Mouse (Mus musculus) myocyte (in vitro differentiated cells): Measurements from ENCODE around the gene Flt3.

Experiments used
- CEBPB ChIP-seq: IDR thresholded peaks from 2 replicates; pipeline ENCODE4 v1.6.1; 2011; ENCODE audit warnings: mild to moderate bottlenecking, moderate library complexity; ENCODE audit not compliant: poor library complexity, insufficient read depth, severe bottlenecking
- E2F4 ChIP-seq: IDR thresholded peaks from one replicate; pipeline ENCODE4 v1.6.1; 2011; ENCODE audit warnings: mild to moderate bottlenecking, control low read depth, moderate library complexity; ENCODE audit not compliant: insufficient read depth
- MAX ChIP-seq: IDR thresholded peaks from one replicate; pipeline ENCODE4 v1.6.1; 2011; ENCODE audit warnings: low read depth, mild to moderate bottlenecking, control low read depth
- MYOD1 ChIP-seq, 3 experiments: IDR thresholded peaks; one replicate each; pipeline ENCODE4 v1.6.1; 2011; ENCODE audit warnings: control low read depth in 2 of 3, low read depth in 2 of 3, mild to moderate bottlenecking in 2 of 3, moderate library complexity in 1 of 3; ENCODE audit not compliant: insufficient read length in 2 of 3, control insufficient read depth in 1 of 3
- MYOG ChIP-seq, 3 experiments: IDR thresholded peaks; one replicate each; pipeline ENCODE4 v1.6.1; 2011; ENCODE audit warnings: control low read depth in 2 of 3, low read depth in 2 of 3, mild to moderate bottlenecking in 2 of 3; ENCODE audit not compliant: insufficient read length in 2 of 3, control insufficient read depth in 1 of 3, insufficient read depth in 1 of 3
- POLR2A ChIP-seq: IDR thresholded peaks from one replicate; pipeline ENCODE4 v1.6.1; 2011; ENCODE audit warnings: low read depth, mild to moderate bottlenecking, control low read depth, moderate library complexity; ENCODE audit not compliant: insufficient read length
- POLR2AphosphoS2 ChIP-seq: IDR thresholded peaks from one replicate; pipeline ENCODE4 v1.6.1; 2011; ENCODE audit warnings: low read depth, control low read depth; ENCODE audit not compliant: insufficient read length
- REST ChIP-seq: IDR thresholded peaks from one replicate; pipeline ENCODE4 v1.6.1; 2011; ENCODE audit warnings: mild to moderate bottlenecking, control low read depth, moderate library complexity; ENCODE audit not compliant: insufficient read depth, insufficient read length
- SRF ChIP-seq: IDR thresholded peaks from one replicate; pipeline ENCODE4 v1.6.1; 2011; ENCODE audit warnings: low read depth; ENCODE audit not compliant: control insufficient read depth, insufficient read length
- TCF12 ChIP-seq: IDR thresholded peaks from one replicate; pipeline ENCODE4 v1.6.1; 2011; ENCODE audit warnings: mild to moderate bottlenecking, control low read depth; ENCODE audit not compliant: poor library complexity, insufficient read depth, severe bottlenecking
- TCF3 ChIP-seq: IDR thresholded peaks from one replicate; pipeline ENCODE4 v1.6.1; 2011; ENCODE audit warnings: low read depth, control low read depth; ENCODE audit not compliant: insufficient read length
- USF1 ChIP-seq: IDR thresholded peaks from one replicate; pipeline ENCODE4 v1.6.1; 2011; ENCODE audit warnings: low read depth, mild to moderate bottlenecking, control low read depth, moderate library complexity

- no peak for TF ChIP-seq POLR2A
- TF ChIP-seq POLR2AphosphoS2 = no peak
- TF ChIP-seq MYOD1 (IDR thresholded peaks at IDR 0.05; ENCODE audit: control insufficient read depth in 1 of 3, insufficient read length in 2 of 3, low read depth in 2 of 3) = no peak
- TF ChIP-seq USF1 = no peak
- no peak for TF ChIP-seq MYOG (IDR thresholded peaks at IDR 0.05; ENCODE audit: control insufficient read depth in 1 of 3, insufficient read depth in 1 of 3, insufficient read length in 2 of 3, low read depth in 2 of 3)
- no peak for TF ChIP-seq E2F4
- no peak for TF ChIP-seq REST
- no peak for TF ChIP-seq MAX
- no peak for TF ChIP-seq TCF3
- no peak for TF ChIP-seq TCF12
- TF ChIP-seq SRF = no peak
- no peak for TF ChIP-seq CEBPB
Observed at GRCm38 (mm10) chr5:147381396-147381795, 18.9 kb downstream of the Flt3 start.
